17 mouse cellular contexts compared by ENCODE assay signal in genomic region chr19:5665465-5665864, GRCm38 (mm10). TPM values are rescaled to one million over a fixed set of nuclear protein-coding genes. Genes with fewer than 3 reads are reported as not detected.
DNase-seq lines count a peak whose midpoint lies in the region; ATAC-seq and TF ChIP-seq lines count a peak whose summit lies in the region.
"Had no signal": no experiment of that assay in that cellular context is flagged by ENCODE, and none has a peak within 500 bp of the region (broad histone marks: within the 10 kb centered on the region; RNA-seq: fewer than 3 reads in every experiment).

No protein-coding gene starts in this region.

- ATAC-seq in heart, embryonic 12.5 days (ENCODE audit: insufficient number of reproducible peaks, low FRiP score) = peak; percentile 67
- peak; percentile 83 for ATAC-seq in liver, embryonic 11.5 days (replicated peaks; ENCODE audit: low FRiP score)

- no peak overlapping the region for H3K27ac ChIP-seq in heart, embryonic 12.5 days (ENCODE audit: poor library complexity, severe bottlenecking)
- peak overlapping the region; percentile 82 for H3K27ac ChIP-seq in bone marrow, adult 2 months (ENCODE audit: control insufficient read depth, insufficient read depth, low read depth, low read length, poor library complexity)
- H3K27ac ChIP-seq in liver, embryonic 11.5 days (ENCODE audit: low read depth, low read length) = peak overlapping the region; percentile 91
- H3K27ac ChIP-seq: limb, embryonic 13.5 days had no signal

- peaks cover 65% of the 10 kb centered on the region for H3K36me3 ChIP-seq in heart, embryonic 12.5 days
- peaks cover 20% of the 10 kb centered on the region for H3K36me3 ChIP-seq in liver, embryonic 11.5 days (ENCODE audit: control insufficient read depth, insufficient read depth, low read length)

- H3K9ac ChIP-seq in heart, embryonic 12.5 days = 0 out of 2 replicates have a peak overlapping the region, but pooled peaks have one; percentile 10
- H3K9ac ChIP-seq in liver, embryonic 11.5 days (ENCODE audit: low read depth, low read length) = peak overlapping the region; percentile 50

- peaks cover 43% of the 10 kb centered on the region for H3K4me1 ChIP-seq in heart, embryonic 12.5 days (replicated peaks)
- H3K4me1 ChIP-seq in bone marrow, adult 2 months (ENCODE audit: control insufficient read depth, insufficient read depth, low read length) = peaks cover 6% of the 10 kb centered on the region; the same call in 1 of the 2 replicates
- peaks cover 51% of the 10 kb centered on the region for H3K4me1 ChIP-seq in liver, embryonic 11.5 days (replicated peaks; ENCODE audit: control insufficient read depth, insufficient read depth, low read length)

- TF ChIP-seq POLR2A in bone marrow, adult 2 months (IDR thresholded peaks at IDR 0.05; ENCODE audit: borderline replicate concordance, control insufficient read depth, low read depth, low read length) = peak; percentile 66

- DNase-seq in heart, postnatal 14 days = no peak
- peak; percentile 61 for DNase-seq in liver, embryonic 11.5 days (ENCODE audit: low spot score)
- DNase-seq in spleen, postnatal 4 days (ENCODE audit: low spot score in 2 of 2) = peak; percentile 85 to 88
- DNase-seq in neural tube, embryonic 10.5 days (ENCODE audit: extremely low spot score, low spot score) = no peak
- no peak for DNase-seq in adrenal gland, postnatal 4 days (ENCODE audit: low spot score in 2 of 2)
- DNase-seq in retina, embryonic 14.5 days (ENCODE audit: low spot score) = no peak
- DNase-seq: adrenal gland, postnatal 14 days; cerebellum, postnatal 25 days; kidney, adult 18-20 months; layer of hippocampus, adult 9-11 months; lung, postnatal 36 days had no signal

- WGBS in heart, embryonic 12.5 days = 71% methylated on average over 15 of the region's 15 CpGs
- WGBS in bone marrow, adult 2 months = 51% methylated on average over 15 of the region's 15 CpGs
- 44% methylated on average over 15 of the region's 15 CpGs for WGBS in liver, embryonic 11.5 days

- H3K4me3 ChIP-seq in heart, embryonic 12.5 days = no peak overlapping the region
- no peak overlapping the region for H3K4me3 ChIP-seq in bone marrow, adult 2 months (replicated peaks; ENCODE audit: control insufficient read depth, low read depth, low read length)
- no peak overlapping the region for H3K4me3 ChIP-seq in liver, embryonic 11.5 days (ENCODE audit: low read depth, low read length)
- H3K4me3 ChIP-seq: limb, embryonic 13.5 days; myocyte had no signal

- H3K4me2 ChIP-seq in heart, embryonic 12.5 days = no peak overlapping the region
- peak overlapping the region; percentile 85 for H3K4me2 ChIP-seq in liver, embryonic 11.5 days
- H3K4me2 ChIP-seq: limb, embryonic 13.5 days had no signal

- intact Hi-C loops in heart, postnatal 14 days (cut with DNase I) = no loop called here

- no peaks in the 10 kb centered on the region for H3K27me3 ChIP-seq in heart, embryonic 12.5 days (replicated peaks)
- no peaks in the 10 kb centered on the region for H3K27me3 ChIP-seq in liver, embryonic 11.5 days (replicated peaks; ENCODE audit: control insufficient read depth, insufficient read depth, low read length)
- H3K27me3 ChIP-seq: limb, embryonic 13.5 days had no signal

- no peak for TF ChIP-seq CTCF in bone marrow, adult 2 months (IDR thresholded peaks at IDR 0.05; ENCODE audit: control insufficient read depth, insufficient read depth, low read length)

- H3K9me3 ChIP-seq in heart, embryonic 12.5 days (replicated peaks) = no peaks in the 10 kb centered on the region
- no peaks in the 10 kb centered on the region for H3K9me3 ChIP-seq in liver, embryonic 11.5 days (ENCODE audit: control insufficient read depth, low read length)
- H3K9me3 ChIP-seq: limb, embryonic 13.5 days had no signal

RNA-seq across cellular contexts. Expression of gene Sipa1, which starts 2.0 kb away (rescaled TPM):
- 25.5 and 28.1 TPM in 2 replicates for polyA plus RNA-seq in heart, embryonic 12.5 days (2016; fragmentation: Nextera tagmentation; extraction: Ambion mirVana)
- 10 to 100 TPM; 32.7 to 33.8 TPM for total RNA-seq in heart, postnatal 14 days (2021)
- 72.2 and 101 TPM in 2 replicates for polyA plus RNA-seq in bone marrow, adult 2 months (2011; ENCODE audit: insufficient read depth, insufficient read length, low replicate concordance, missing spikeins)
- 32.3 and 34.8 TPM in 2 replicates for polyA plus RNA-seq in liver, embryonic 11.5 days (2014; fragmentation: Nextera tagmentation; extraction: Ambion mirVana)
- total RNA-seq in adrenal gland, postnatal 4 days (2021) = 10 to 100 TPM; 85.0 to 90.1 TPM

RNA-seq across cellular contexts. Expression of gene Map3k11, which starts 23.1 kb away (rescaled TPM):
- 30.6 and 32.8 TPM in 2 replicates for polyA plus RNA-seq in heart, embryonic 12.5 days (2016; fragmentation: Nextera tagmentation; extraction: Ambion mirVana)
- total RNA-seq in heart, postnatal 14 days (2021) = 10 to 100 TPM; 35.9 to 37.2 TPM
- polyA plus RNA-seq in bone marrow, adult 2 months (2011; ENCODE audit: insufficient read depth, insufficient read length, low replicate concordance, missing spikeins) = 26.8 and 60.5 TPM in 2 replicates
- polyA plus RNA-seq in liver, embryonic 11.5 days (2014; fragmentation: Nextera tagmentation; extraction: Ambion mirVana) = 27.4 and 28.1 TPM in 2 replicates
- 10 to 100 TPM; 56.9 to 57.4 TPM for total RNA-seq in adrenal gland, postnatal 4 days (2021)

RNA-seq across cellular contexts. Expression of gene Pcnx3, which starts 23.2 kb away (rescaled TPM):
- 22.0 and 22.3 TPM in 2 replicates for polyA plus RNA-seq in heart, embryonic 12.5 days (2016; fragmentation: Nextera tagmentation; extraction: Ambion mirVana)
- total RNA-seq in heart, postnatal 14 days (2021) = 10 to 100 TPM; 24.0 to 24.9 TPM
- 43.5 and 99.7 TPM in 2 replicates for polyA plus RNA-seq in bone marrow, adult 2 months (2011; ENCODE audit: insufficient read depth, insufficient read length, low replicate concordance, missing spikeins)
- polyA plus RNA-seq in liver, embryonic 11.5 days (2014; fragmentation: Nextera tagmentation; extraction: Ambion mirVana) = 22.5 and 25.0 TPM in 2 replicates
- 100 to 1,000 TPM; 117 to 123 TPM for total RNA-seq in adrenal gland, postnatal 4 days (2021)

RNA-seq across cellular contexts. Expression of gene Rela, which starts 28.2 kb away (rescaled TPM):
- polyA plus RNA-seq in heart, embryonic 12.5 days (2016; fragmentation: Nextera tagmentation; extraction: Ambion mirVana) = 41.3 and 42.5 TPM in 2 replicates
- 10 to 100 TPM; 25.8 to 29.9 TPM for total RNA-seq in heart, postnatal 14 days (2021)
- 17.3 and 36.3 TPM in 2 replicates for polyA plus RNA-seq in bone marrow, adult 2 months (2011; ENCODE audit: insufficient read depth, insufficient read length, low replicate concordance, missing spikeins)
- polyA plus RNA-seq in liver, embryonic 11.5 days (2014; fragmentation: Nextera tagmentation; extraction: Ambion mirVana) = 57.1 and 57.7 TPM in 2 replicates
- 10 to 100 TPM; 71.0 to 73.6 TPM for total RNA-seq in adrenal gland, postnatal 4 days (2021)

RNA-seq across cellular contexts. Expression of gene Kcnk7, which starts 38.7 kb away (rescaled TPM):
- polyA plus RNA-seq in heart, embryonic 12.5 days (2016; fragmentation: Nextera tagmentation; extraction: Ambion mirVana) = 0.17 TPM in 1 of 2 replicates, not detected in the other
- not detected for total RNA-seq in heart, postnatal 14 days (2021)
- polyA plus RNA-seq in bone marrow, adult 2 months (2011; ENCODE audit: insufficient read depth, insufficient read length, low replicate concordance, missing spikeins) = not detected in 2 replicates
- 0.14 TPM in 1 of 2 replicates, not detected in the other for polyA plus RNA-seq in liver, embryonic 11.5 days (2014; fragmentation: Nextera tagmentation; extraction: Ambion mirVana)
- total RNA-seq in adrenal gland, postnatal 4 days (2021) = not detected
- total RNA-seq: adrenal gland, postnatal 14 days; gastrocnemius, adult 18-20 months; heart, postnatal 25 days had no signal

Comparison
In these comparisons a context has a peak if more than half of its experiments do, and no peak if none do; other contexts are left out.
1. DNase-seq: peak in liver, embryonic 11.5 days (single experiment) and spleen, postnatal 4 days (2 of 2); none in heart, postnatal 14 days (0 of 2), neural tube, embryonic 10.5 days (single experiment), adrenal gland, postnatal 4 days (0 of 2) and retina, embryonic 14.5 days (single experiment).